Mouse (Mus musculus): ENCODE measurements around the gene Dnali1. TPM values are rescaled to one million over a fixed set of nuclear protein-coding genes. Genes with fewer than 3 reads are reported as not detected.

Gene Dnali1
- polyA plus RNA-seq, 1 experiment: not detected

- Histone ChIP-seq H3K27ac (ENCODE audit: insufficient read depth, low read depth, low read length) (peak within 1 kb of the TSS; percentile 83), H3K4me3 (ENCODE audit: insufficient read depth, low read length) (peak within 1 kb of the TSS; percentile 93), H3K4me1 (ENCODE audit: control insufficient read depth, insufficient read depth, low read length) (peaks cover 2% of the 10 kb centered on the region)
- TF ChIP-seq CTCF (IDR thresholded peaks at IDR 0.05; ENCODE audit: low read depth, low read length) (no peak), POLR2A (IDR thresholded peaks at IDR 0.05; ENCODE audit: borderline replicate concordance, low read depth, low read length) (no peak)
These were observed 19.2 kb upstream of the Dnali1 start, which contains the start of gene Meaf6 for GRCm38 (mm10) chr4:125084403-125085345. Meaf6 (plus strand) TSS chr4:125085134.

GRCm38 (mm10) chr4:125078698-125079097, 13.2 kb upstream of the Dnali1 start:
- TF ChIP-seq CTCF (IDR thresholded peaks at IDR 0.05; ENCODE audit: low read depth, low read length): no peak
- TF ChIP-seq POLR2A (IDR thresholded peaks at IDR 0.05; ENCODE audit: borderline replicate concordance, low read depth, low read length): no peak
- no peak overlapping the region for H3K27ac ChIP-seq (ENCODE audit: insufficient read depth, low read depth, low read length)
- H3K4me3 ChIP-seq (ENCODE audit: insufficient read depth, low read length): no peak overlapping the region
- no peaks in the 10 kb centered on the region for H3K4me1 ChIP-seq (ENCODE audit: control insufficient read depth, insufficient read depth, low read length)

GRCm38 (mm10) chr4:125077700-125078099, 12.2 kb upstream of the Dnali1 start:
- no peaks in the 10 kb centered on the region for H3K4me1 ChIP-seq (ENCODE audit: control insufficient read depth, insufficient read depth, low read length)
- TF ChIP-seq CTCF (IDR thresholded peaks at IDR 0.05; ENCODE audit: low read depth, low read length) (no peak), POLR2A (IDR thresholded peaks at IDR 0.05; ENCODE audit: borderline replicate concordance, low read depth, low read length) (no peak)

DNA sequence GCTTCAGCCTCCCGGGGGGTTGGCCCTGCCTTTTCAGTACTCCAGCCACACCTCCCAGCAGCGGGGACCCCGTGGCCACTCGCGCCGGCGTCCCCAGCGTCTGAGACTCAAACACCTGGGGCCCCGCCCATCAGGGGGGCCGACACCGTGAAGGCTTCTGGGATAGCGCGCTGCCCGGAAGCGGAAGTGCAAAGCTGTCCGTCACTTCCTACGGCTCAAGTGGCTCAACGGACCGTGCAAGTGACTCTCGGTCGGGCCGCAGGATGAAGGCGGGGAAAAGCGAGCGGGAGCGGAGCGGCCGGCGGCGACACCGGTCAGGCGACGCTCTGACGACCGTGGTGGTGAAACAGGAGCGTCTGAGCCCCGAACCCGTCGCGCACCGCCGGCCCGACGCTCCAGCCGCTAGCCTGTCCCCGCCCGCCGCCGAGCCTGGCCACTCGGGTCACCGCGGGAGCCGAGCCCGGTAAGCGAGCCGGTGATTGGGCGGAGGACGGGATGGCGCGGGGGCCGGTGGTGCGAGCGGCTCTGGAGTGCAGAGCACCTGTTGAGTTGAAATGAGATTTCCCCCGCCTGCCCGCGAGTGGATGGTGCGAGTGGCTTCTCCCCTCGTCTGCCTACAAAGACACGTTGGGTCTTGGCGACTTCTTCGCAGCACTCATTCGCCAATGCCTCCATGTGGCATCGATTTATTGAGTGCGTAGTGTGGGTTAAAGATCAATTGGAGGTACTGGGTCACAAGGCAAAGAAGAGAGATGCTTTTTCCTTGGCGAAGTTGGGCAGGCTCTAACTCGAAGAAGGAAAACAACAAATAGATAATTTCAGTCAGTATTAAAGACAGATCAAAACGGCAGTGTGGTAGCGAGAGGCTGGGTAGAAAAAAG, 1.2 kb upstream of the Dnali1 start, which contains the start of gene Snip1:
Snip1 (plus strand) TSS at position 183 of the 881 bp plus-strand sequence.
- H3K4me3 ChIP-seq (ENCODE audit: insufficient read depth, low read length): peak within 1 kb of the TSS; percentile 91
- peaks cover 10% of the 10 kb centered on the region; the same call in 1 of the 2 replicates for H3K4me1 ChIP-seq (ENCODE audit: control insufficient read depth, insufficient read depth, low read length)
- peak within 1 kb of the TSS; percentile 28 for H3K27ac ChIP-seq (ENCODE audit: insufficient read depth, low read depth, low read length)
- peak; percentile 65; the same call in 1 of the 2 replicates for TF ChIP-seq POLR2A (IDR thresholded peaks at IDR 0.05; ENCODE audit: borderline replicate concordance, low read depth, low read length)
- no peak for TF ChIP-seq CTCF (IDR thresholded peaks at IDR 0.05; ENCODE audit: low read depth, low read length)

More at GRCm38 (mm10) chr4:125077700-125078099, 12.2 kb upstream of the Dnali1 start:
- no peak overlapping the region for H3K27ac ChIP-seq (ENCODE audit: insufficient read depth, low read depth, low read length)
- H3K4me3 ChIP-seq (ENCODE audit: insufficient read depth, low read length): no peak overlapping the region

- Histone ChIP-seq H3K27ac (ENCODE audit: insufficient read depth, low read depth, low read length) (no peak overlapping the region), H3K4me1 (ENCODE audit: control insufficient read depth, insufficient read depth, low read length) (peaks cover 10% of the 10 kb centered on the region; the same call in 1 of the 2 replicates), H3K4me3 (ENCODE audit: insufficient read depth, low read length) (no peak overlapping the region)
- TF ChIP-seq POLR2A (IDR thresholded peaks at IDR 0.05; ENCODE audit: borderline replicate concordance, low read depth, low read length) (no peak), CTCF (IDR thresholded peaks at IDR 0.05; ENCODE audit: low read depth, low read length) (no peak)
These were observed 1.7 kb downstream of the Dnali1 start for GRCm38 (mm10) chr4:125063829-125064228.

DNA sequence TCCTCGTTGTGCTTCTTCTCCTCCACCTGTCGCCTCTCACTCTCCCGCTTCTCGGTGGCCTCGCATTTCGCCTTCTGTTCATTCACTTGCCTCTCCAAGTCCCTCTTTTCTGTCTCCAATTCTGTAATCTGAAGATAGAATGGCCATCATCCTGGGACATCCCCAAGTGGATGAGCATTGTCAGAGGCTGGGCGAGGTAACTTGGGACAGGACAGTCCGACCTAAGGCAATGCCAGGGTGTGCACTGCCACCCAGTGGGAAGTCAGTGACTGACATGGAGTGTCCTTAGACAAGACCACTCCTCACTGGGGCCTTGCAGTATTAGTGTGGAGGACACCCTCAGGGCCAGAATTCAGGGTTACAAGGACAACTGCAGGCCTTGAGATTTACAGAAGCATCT, 6.5 kb downstream of the Dnali1 start:
- no peak overlapping the region for H3K27ac ChIP-seq (ENCODE audit: insufficient read depth, low read depth, low read length)
- no peak overlapping the region for H3K4me3 ChIP-seq (ENCODE audit: insufficient read depth, low read length)
- peaks cover 27% of the 10 kb centered on the region for H3K4me1 ChIP-seq (ENCODE audit: control insufficient read depth, insufficient read depth, low read length)
- no peak for TF ChIP-seq POLR2A (IDR thresholded peaks at IDR 0.05; ENCODE audit: borderline replicate concordance, low read depth, low read length)
- peak; percentile 33; the same call in 1 of the 2 replicates for TF ChIP-seq CTCF (IDR thresholded peaks at IDR 0.05; ENCODE audit: low read depth, low read length)

DNA sequence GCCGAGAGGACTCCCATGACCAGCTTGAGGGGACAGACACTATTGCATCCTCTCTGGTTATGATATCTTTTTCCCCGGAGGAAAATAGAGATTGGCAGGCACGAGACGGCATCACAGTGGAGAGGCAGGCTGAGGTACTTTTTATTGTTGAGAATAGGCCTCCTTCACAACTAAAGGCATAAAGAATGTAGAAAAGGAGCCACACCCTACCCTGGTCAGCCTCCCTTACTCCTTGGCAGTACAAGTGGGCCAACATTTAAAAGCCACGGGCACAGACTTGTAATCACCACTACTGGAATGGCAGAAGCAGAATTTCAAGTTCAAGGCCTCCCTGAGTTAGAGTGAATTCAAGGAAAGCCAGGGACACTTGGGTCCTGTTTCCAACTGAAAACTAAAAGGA, 7.5 kb downstream of the Dnali1 start:
- H3K4me3 ChIP-seq (ENCODE audit: insufficient read depth, low read length): no peak overlapping the region
- no peak overlapping the region for H3K27ac ChIP-seq (ENCODE audit: insufficient read depth, low read depth, low read length)
- peaks cover 22% of the 10 kb centered on the region for H3K4me1 ChIP-seq (ENCODE audit: control insufficient read depth, insufficient read depth, low read length)
- TF ChIP-seq CTCF (IDR thresholded peaks at IDR 0.05; ENCODE audit: low read depth, low read length) (no peak), POLR2A (IDR thresholded peaks at IDR 0.05; ENCODE audit: borderline replicate concordance, low read depth, low read length) (no peak)

GRCm38 (mm10) chr4:125057273-125057672, 8.2 kb downstream of the Dnali1 start:
- Histone ChIP-seq H3K27ac (ENCODE audit: insufficient read depth, low read depth, low read length) (no peak overlapping the region), H3K4me3 (ENCODE audit: insufficient read depth, low read length) (no peak overlapping the region)

GRCm38 (mm10) chr4:125056476-125056875, 9.0 kb downstream of the Dnali1 start:
- TF ChIP-seq CTCF (IDR thresholded peaks at IDR 0.05; ENCODE audit: low read depth, low read length): no peak
- no peak for TF ChIP-seq POLR2A (IDR thresholded peaks at IDR 0.05; ENCODE audit: borderline replicate concordance, low read depth, low read length)
- no peak overlapping the region for H3K4me3 ChIP-seq (ENCODE audit: insufficient read depth, low read length)
- H3K27ac ChIP-seq (ENCODE audit: insufficient read depth, low read depth, low read length): no peak overlapping the region
- H3K4me1 ChIP-seq (ENCODE audit: control insufficient read depth, insufficient read depth, low read length): peaks cover 25% of the 10 kb centered on the region

More at GRCm38 (mm10) chr4:125057273-125057672, 8.2 kb downstream of the Dnali1 start:
- TF ChIP-seq CTCF (IDR thresholded peaks at IDR 0.05; ENCODE audit: low read depth, low read length) (no peak), POLR2A (IDR thresholded peaks at IDR 0.05; ENCODE audit: borderline replicate concordance, low read depth, low read length) (no peak)
- H3K4me1 ChIP-seq (ENCODE audit: control insufficient read depth, insufficient read depth, low read length): peaks cover 22% of the 10 kb centered on the region

All from bone marrow macrophage, adult 2 months (primary cell).